Mouse (Mus musculus) lung, embryonic 14.5 days (tissue): ENCODE measurements at regions not wholly inside any gene's neighbourhood (a gene's known extent, or its start where the extent isn't known, plus 50 kb on each side); places are given as distances from the start of the nearest gene placed in this dataset.

Source experiments
- ATAC-seq: fragments of 200-750 bp; cut with Nextera tagmentation; 2 replicates; pipeline ENCODE4 v1.8.0; 2017; ENCODE audit warnings: mild to moderate bottlenecking, moderate TSS enrichment, moderate library complexity; ENCODE audit not compliant: insufficient read depth
- DNase-seq: peaks from one replicate; pipeline ENCODE4 v3.0.0-alpha.2; 2015
- H3K27ac ChIP-seq: fragments of 300-500 bp; sonication (generic); 2 replicates; pipeline ENCODE4 v1.5.1; 2014; ENCODE audit warnings: low read depth, mild to moderate bottlenecking, moderate library complexity
- H3K27me3 ChIP-seq: fragments of 300-500 bp; sonication (generic); 2 replicates; pipeline ENCODE4 v1.6.1; 2014; ENCODE audit warnings: low read length, control low read depth; ENCODE audit not compliant: insufficient read depth
- H3K36me3 ChIP-seq: fragments of 300-500 bp; sonication (generic); 2 replicates; pipeline ENCODE4 v1.6.1; 2014; ENCODE audit warnings: control low read depth; ENCODE audit not compliant: insufficient read depth
- H3K4me1 ChIP-seq: fragments of 300-500 bp; sonication (generic); 2 replicates; pipeline ENCODE4 v1.6.1; 2014; ENCODE audit warnings: antibody characterized with exemption, control low read depth; ENCODE audit not compliant: insufficient read depth
- H3K4me2 ChIP-seq: fragments of 300-500 bp; sonication (generic); 2 replicates; pipeline ENCODE4 v1.6.1; 2014; ENCODE audit warnings: mild to moderate bottlenecking
- H3K4me3 ChIP-seq: fragments of 300-500 bp; sonication (generic); 2 replicates; pipeline ENCODE4 v1.5.1; 2014; ENCODE audit warnings: low read depth, low read length
- H3K9ac ChIP-seq: fragments of 300-500 bp; sonication (generic); 2 replicates; pipeline ENCODE4 v1.6.1; 2014
- H3K9me3 ChIP-seq: fragments of 300-500 bp; sonication (generic); 2 replicates; pipeline ENCODE4 v1.6.1; 2016; ENCODE audit warnings: low read depth, low read length, control low read depth
- CTCF ChIP-seq: IDR thresholded peaks from 2 replicates; pipeline ENCODE4 v1.5.1; 2016; ENCODE audit warnings: antibody characterized with exemption, low read depth
- WGBS: fragments of 180-500 bp; shearing (Covaris S2); extraction: QIAGEN DNeasy Blood & Tissue Kit; methylation state at CpG from one replicate; pipeline ENCODE4 v1.1.7; 2014; 5-methylcytosine and 5-hydroxymethylcytosine counted together

DNA sequence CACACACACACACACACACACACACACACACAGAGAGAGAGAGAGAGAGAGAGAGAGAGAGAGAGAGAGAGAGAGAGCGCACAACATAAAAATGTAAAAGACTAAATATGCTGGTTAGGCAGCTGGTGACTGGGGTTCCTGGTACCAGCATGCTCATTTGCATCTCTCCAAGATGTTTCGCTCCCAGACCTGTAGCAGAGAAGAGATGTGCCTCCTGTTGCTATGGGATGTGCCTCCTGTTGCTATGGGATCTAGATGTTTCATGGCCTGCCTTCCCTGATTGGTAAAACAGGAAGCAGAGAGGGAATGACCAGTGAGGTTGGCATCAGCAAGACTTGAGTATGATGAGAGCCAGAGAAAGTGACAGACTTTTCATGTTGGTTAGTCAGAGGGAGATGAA, 55.1 kb upstream of the Gpc6 start:
- no peak for DNase-seq
- no peak overlapping the region for H3K4me2 ChIP-seq
- H3K27ac ChIP-seq: no peak overlapping the region
- ATAC-seq: no peak
- H3K36me3 ChIP-seq: no peaks in the 10 kb centered on the region
- no peak for TF ChIP-seq CTCF
- WGBS: 90% methylated on average over 2 of the region's 2 CpGs
- no peak overlapping the region for H3K4me3 ChIP-seq
- no peak overlapping the region for H3K9ac ChIP-seq
- H3K4me1 ChIP-seq: no peaks in the 10 kb centered on the region
- no peaks in the 10 kb centered on the region for H3K27me3 ChIP-seq
- H3K9me3 ChIP-seq: no peaks in the 10 kb centered on the region
